Mouse (Mus musculus) gonadal fat pad, adult 2 months (tissue): ENCODE measurements at regions not wholly inside any gene's neighbourhood (a gene's known extent, or its start where the extent isn't known, plus 50 kb on each side); places are given as distances from the start of the nearest gene placed in this dataset.
"Not testable (repeated sequence)": the region's sequence is repeated elsewhere in the genome, so short reads cannot be mapped to it uniquely, and the experiment has no call there.

Experiments used
- DNase-seq: peaks from one replicate; pipeline ENCODE4 v3.0.0-alpha.2; 2012; ENCODE audit warnings: low read depth

- DNase-seq, result no peak
Observed at GRCm38 (mm10) chr1:136680173-136680572, 55.5 kb downstream of the Zfp281 start.

DNA sequence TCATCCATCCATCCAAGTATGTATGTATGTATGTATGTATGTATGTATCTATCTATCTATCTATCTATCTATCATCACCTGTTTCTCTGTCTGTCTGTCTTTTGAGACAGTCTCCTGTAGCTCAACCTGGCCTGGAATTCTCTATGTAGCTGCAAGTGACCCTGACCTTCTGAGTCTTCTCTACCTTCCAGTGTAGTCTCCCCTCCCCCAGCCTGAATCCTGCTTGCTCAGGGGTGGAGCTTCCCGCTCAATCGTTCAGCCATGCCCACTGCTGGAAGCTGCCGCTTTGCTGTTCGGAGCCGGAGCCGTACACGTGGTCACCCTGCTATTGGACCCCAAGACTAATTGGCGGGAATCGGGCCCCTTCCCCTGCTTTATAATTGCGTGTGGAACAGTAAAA is 57.6 kb downstream of the Zfp281 start:
- not testable (repeated sequence) for DNase-seq

GRCm38 (mm10) chr1:136683061-136683531 is 58.4 kb downstream of the Zfp281 start:
- no peak for DNase-seq

- no peak for DNase-seq
Observed at GRCm38 (mm10) chr1:136683561-136684131, 58.9 kb downstream of the Zfp281 start.

- no peak for DNase-seq
Observed at GRCm38 (mm10) chr1:136684481-136684880, 59.8 kb downstream of the Zfp281 start.

- no peak for DNase-seq
Observed at GRCm38 (mm10) chr1:136685191-136686060, 60.7 kb downstream of the Zfp281 start.

DNA sequence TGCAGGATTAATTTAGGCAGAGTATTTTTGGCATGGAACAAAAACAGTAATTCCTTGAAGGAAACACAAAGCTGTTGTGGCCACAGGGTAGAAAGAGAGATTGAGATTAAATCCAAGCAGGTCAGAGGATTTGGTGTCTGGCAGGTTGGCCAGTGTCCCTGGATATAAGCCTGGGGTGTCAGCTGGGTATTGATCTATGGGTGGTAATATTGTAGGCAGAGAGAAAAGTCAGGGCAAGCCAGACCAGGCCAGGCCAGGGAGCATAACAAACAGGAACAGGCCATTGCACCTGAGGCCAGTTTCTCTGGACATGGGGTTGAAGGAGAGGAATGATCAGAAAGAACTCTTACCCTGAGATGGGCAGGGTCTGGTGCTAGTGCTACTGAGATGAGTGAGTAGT is 61.8 kb downstream of the Zfp281 start:
- no peak for DNase-seq

- DNase-seq, result no peak
Observed at GRCm38 (mm10) chr1:136690068-136690467, 65.4 kb downstream of the Zfp281 start.

- no peak for DNase-seq
Observed at GRCm38 (mm10) chr1:136693421-136693820, 68.7 kb downstream of the Zfp281 start.

DNA sequence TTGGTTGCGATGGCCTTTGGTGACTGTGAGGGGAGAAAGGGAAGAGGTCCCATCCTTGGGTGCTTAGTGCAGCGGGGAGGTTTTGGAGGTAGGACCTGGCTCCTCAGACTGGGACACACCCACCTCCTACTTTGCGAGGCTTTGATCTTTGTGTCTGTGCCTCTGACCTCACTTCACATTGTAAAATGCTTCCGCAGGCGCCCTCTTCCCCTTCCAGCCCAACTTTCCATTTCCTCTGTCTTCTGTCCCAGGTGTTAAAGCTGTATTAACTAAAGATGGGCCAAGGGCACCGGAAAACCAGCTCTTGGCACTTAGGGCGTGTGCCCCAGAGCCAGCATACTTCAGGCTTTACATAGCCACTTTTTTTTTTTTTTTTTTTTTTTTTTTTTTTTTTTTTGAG is 70.3 kb downstream of the Zfp281 start:
- DNase-seq, result no peak

DNA sequence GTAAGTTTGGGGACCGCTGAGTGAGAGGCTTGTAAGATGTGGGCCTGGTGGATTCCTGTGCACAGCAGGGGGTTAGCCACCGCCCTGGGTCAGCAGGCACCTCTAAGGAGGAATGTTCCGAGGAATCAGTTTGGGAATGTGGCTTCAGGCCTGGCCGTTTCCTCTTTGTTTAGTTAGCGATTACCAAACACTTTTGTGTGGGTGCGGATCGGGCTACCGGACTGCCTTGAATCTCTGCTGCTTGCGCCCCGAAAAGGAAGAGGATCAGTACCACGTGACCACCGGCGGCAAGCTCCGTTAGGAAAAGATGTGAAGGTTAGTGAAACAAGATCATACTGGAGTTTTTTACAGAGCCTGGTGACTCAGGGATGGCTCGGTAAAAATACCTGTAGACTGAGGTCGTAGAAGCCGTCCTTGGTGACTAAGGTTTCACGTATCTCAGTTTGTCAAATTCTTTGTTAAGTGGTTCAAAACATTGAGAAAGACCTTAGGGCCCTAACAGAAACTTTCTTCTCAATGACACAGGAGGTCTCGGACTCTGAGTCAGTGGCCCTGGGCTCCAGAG is 71.5 kb downstream of the Zfp281 start:
- no peak for DNase-seq

GRCm38 (mm10) chr1:136698454-136699152 is 73.9 kb downstream of the Zfp281 start:
- no peak for DNase-seq

DNA sequence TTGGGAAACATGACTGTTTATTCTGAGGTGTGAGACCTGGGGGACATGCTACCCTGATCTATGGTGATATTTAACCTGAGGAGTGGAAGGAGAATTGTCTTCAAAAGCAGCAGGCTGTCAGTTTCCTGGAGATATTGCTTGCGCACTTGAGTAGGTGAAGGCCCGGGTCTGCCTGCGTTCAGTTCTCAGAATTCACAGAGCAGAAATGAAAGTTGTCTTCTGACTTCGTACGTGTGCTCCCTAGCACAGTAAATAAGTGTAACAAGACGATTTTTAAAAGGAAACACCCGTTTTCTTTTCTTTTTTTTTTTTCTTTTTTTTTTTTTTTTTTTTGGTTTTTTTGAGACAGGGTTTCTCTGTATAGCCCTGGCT is 74.4 kb downstream of the Zfp281 start:
- DNase-seq, result no peak

DNA sequence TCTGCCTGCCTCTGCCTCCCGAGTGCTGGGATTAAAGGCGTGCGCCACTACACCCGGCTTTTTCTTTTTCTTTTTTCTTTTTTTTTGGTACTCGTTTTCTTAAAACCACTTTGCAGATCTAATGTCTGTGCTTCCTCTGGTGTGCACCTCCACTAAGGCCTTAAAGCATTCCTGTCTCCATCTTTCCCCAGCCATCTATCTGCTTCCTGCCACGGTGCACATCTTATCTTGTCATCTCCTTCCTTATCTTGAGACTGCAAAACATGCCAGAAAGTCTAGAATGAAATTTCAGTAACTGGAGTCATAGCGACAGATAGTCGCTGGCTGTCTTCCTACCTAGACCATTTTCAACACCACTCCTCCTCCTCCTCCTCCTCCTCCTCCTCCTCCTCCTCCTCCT is 74.9 kb downstream of the Zfp281 start:
- no peak for DNase-seq

GRCm38 (mm10) chr1:136704139-136704538 is 79.4 kb downstream of the Zfp281 start:
- no peak for DNase-seq

GRCm38 (mm10) chr1:136706509-136706908 is 81.8 kb downstream of the Zfp281 start:
- DNase-seq, result no peak

DNA sequence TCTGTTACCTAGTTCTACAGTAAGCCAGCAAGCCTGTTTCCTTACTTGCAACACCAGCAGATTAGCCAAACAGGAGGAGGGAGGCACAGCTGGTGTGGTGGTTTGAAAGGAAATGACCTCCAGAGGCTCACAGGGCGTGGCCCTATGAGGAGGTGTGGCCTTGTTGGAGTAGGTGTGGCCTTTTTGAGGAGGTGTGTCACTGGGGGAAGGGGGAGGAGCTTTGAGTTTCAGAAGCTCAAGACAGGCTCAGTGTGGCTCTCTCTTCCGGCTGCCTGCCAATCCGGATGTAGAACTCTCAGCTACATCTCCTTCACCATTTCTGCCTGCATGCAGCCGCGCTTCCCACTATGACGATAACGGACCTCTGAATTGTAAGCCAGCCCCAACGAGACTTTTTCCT is 82.7 kb downstream of the Zfp281 start:
- no peak for DNase-seq

DNA sequence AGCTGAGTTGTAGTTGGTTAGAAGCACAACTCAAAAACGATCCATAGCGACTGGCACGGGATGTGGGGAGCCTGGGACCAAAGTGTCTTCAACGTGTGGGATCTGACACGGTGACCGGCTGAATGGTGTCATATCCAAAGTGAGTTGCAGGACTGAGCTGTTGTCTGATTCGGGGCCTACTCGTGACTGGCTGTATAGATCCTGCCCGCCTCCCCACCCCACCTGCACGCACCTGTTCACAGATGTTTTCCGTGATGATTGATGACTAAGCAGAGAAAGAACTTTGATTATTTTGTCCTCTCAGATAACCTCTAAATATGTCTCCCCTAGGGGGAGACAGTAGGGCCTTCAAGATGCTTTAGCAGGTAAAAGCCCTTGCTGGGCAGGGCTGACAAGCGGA is 83.2 kb downstream of the Zfp281 start:
- DNase-seq, result no peak

DNA sequence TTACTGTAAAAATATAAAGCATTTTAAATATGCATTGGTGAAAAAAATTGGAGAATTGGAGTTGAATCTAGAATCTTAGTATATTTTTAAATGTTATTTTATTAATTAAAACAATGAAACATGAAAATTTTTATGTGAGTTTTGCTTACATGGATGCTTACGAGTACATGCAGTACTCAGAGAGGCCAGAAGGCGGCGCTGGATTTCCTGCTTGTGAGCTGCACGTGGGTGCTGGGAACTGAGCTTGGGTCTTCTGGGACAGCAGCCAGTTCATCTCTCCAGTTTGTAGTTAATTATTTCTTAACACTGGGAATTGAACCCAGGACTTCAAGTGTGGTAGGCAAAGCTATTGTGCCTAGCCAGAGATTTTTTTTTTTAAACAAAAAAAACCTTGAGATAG is 85.5 kb downstream of the Zfp281 start:
- no peak for DNase-seq

GRCm38 (mm10) chr1:136711243-136711642 is 86.5 kb downstream of the Zfp281 start:
- DNase-seq, result no peak

GRCm38 (mm10) chr1:136714077-136714476 is 89.4 kb downstream of the Zfp281 start:
- DNase-seq, result no peak

DNA sequence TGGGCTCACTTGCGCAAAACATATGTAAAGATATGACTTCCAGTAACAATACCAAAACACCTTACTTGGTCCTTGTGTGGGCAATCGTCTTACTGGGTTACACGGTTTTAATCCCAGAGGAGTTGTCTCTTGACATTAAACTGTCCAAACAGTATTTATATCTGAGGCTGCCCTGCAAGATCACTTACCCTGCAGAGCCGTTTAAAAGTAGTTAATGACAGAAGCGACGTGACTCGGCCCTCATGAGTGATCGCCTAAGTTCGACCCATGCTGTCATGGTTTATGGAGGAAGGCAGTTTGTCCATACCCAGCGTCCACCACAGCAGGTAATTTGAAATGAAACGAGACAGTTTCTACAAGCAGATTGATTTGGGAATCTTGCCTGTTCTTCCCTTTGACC is 90.3 kb downstream of the Zfp281 start:
- no peak for DNase-seq
